Mouse (Mus musculus): ENCODE measurements at regions not wholly inside any gene's neighbourhood (a gene's known extent, or its start where the extent isn't known, plus 50 kb on each side); places are given as distances from the start of the nearest gene placed in this dataset.
A peak's percentile ranks its signal among the peaks of the same experiment; 100 is the strongest.

DNA sequence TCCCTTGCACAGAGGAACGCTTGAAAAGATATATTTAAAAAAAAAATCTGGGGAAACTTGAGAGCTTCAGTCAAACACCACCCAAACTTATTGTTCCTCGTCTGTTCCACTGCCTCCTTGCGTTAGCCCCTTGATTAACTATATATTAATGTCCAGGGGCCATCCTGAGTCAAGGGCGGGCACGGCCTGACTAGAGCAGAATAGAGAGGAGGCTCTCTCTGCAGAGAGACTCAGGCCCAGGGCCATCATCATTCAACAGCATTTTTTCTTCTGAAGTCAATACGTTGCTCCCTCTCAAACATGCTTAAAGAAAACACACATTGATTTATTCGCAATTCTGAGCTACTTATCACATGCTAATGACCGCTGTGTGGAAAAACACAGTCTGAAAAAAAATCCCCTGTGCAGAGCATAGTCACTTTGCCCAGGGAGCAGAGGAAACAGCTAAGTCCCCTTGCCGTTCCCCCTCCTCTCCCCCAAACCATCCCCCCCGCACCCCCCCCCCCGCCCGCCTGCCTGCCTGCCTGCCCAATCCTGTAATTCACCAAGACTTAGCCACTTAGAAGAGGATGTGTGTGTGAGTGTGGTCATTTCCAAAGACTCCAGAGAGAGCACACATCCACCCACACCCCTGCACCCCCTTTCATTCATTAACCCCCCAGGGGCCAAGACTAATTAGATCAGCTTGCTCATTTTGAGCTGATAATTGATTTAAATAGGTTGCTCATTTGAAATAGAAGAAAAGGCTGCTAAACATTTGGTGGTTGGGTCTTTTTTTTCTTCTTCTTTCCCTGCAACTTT is 281.5 kb downstream of the Insig2 start:
- no peak for DNase-seq

GRCm38 (mm10) chr1:121051496-121052119 is 280.8 kb downstream of the Insig2 start:
- DNase-seq = no peak

DNA sequence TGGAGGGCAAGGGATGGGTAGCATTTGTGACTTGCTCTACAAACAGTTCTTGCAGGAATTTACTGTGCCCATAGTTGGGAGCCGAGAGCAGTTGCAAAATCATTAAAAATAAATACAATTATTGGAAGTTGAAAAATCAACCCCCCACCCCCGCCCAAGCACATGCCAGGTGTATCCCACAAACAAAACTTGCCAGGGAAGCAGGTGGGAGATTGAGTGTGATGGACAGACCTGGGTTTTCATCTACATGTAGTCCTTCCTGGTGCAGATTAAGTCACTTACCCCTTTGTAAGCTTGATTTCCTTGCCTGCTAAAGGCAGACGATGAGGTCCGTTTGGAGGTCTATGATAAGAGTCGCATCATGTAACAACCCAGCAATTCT is 280.3 kb downstream of the Insig2 start:
- no peak for DNase-seq

GRCm38 (mm10) chr1:121053692-121054091 is 278.7 kb downstream of the Insig2 start:
- no peak for DNase-seq

DNA sequence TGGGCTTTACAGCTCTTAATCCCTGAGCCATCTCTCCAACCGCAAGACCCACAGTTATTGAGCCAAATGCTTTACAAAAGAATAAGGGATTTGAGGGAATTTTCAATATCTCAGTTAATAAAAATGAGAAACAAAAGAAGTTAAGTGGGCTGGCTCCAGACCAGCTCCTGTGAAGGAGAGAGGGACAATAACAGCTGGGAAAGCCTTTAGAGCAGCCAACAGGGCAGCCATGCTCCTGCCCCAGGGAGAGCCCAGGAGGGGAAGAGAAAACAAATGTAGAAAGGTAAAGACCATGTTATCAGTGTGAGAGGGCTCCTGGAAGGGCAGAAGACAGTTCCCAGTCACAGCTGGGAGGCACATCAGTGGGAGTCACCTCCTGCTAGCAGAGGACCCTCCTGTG is 257.8 kb downstream of the Insig2 start:
- no peak for DNase-seq

DNA sequence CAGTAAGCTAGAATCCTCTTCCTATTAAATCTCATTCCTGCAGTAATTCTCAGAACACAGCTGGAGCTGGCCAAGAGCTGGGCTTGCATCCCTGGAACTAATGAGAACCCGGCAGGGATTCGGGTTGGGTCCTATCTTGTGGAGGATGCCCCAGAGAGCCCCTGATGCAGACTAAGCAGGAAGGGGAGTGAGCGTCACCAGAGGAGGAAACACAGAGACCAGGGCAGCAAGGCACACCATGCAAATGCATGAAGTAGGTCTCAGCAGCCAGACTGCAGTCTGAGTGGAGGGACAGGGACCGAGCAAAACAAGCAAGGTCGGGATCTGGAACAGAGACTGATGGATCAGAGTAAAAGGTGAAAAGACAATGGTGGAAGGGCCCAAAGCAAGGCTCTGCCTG is 249.6 kb downstream of the Insig2 start:
- no peak for DNase-seq

DNA sequence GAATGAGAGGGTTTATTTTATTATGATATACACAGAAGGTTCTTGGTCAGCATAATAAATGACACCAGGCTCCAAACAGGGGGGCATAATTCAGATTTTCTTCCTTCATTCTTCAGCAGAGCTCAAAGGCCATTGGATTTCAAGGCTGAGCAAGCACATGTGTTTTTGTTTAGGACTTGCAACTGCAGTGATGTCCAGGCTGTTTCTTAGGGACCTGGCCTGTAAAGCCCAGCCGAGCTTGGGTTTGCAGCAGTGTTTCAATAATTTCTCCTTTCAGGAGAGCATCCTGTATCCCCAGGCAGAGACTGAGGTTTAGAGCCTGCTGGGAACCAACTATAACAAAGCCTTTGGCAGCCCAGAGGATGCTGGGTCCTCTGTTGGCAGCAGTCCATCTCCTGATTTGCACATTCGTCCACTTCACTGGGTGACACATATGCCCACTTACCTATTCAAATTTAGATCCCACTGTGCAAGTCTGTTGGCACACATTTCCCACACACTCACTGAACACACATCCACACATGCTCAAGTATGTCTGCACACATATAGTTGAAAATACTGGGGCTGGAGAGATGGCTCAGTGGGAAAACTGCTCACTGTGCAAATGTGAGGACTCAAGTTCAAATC is 247.2 kb downstream of the Insig2 start:
- DNase-seq = no peak

GRCm38 (mm10) chr1:121087124-121087887 is 245.1 kb downstream of the Insig2 start:
- DNase-seq = no peak

- no peak for DNase-seq
Measured at GRCm38 (mm10) chr1:121090628-121091027, 241.8 kb downstream of the Insig2 start.

DNA sequence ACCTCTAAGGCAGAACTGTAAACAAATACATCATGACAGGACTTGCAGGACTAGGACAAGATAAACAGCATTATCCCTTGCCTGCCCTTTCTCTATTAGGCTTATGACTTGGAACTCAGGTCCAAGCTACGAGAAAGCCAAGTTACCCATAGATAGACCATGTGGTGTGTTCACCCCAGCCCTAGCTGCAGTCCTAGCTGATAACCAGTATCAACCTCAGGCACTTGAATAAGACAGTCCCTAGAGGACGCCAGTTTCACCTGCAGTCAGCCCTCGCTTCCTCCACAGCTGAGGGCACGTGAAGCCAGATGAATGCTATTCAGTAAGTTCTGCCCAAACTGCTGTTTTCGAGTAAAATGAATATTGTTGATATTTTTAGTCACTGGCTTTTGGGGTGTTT is 239.5 kb downstream of the Insig2 start:
- DNase-seq = no peak

- DNase-seq = peak; percentile 34
Measured at GRCm38 (mm10) chr1:121096551-121097550, 235.5 kb downstream of the Insig2 start.

- peak; percentile 66 for DNase-seq
Measured at GRCm38 (mm10) chr1:121111776-121112344, 220.5 kb downstream of the Insig2 start.

GRCm38 (mm10) chr1:121112464-121112863 is 219.9 kb downstream of the Insig2 start:
- no peak for DNase-seq

GRCm38 (mm10) chr1:121116626-121117025 is 215.8 kb downstream of the Insig2 start:
- no peak for DNase-seq

GRCm38 (mm10) chr1:121123436-121123835 is 209.0 kb downstream of the Insig2 start:
- no peak for DNase-seq

GRCm38 (mm10) chr1:121136284-121136683 is 196.1 kb downstream of the Insig2 start:
- no peak for DNase-seq

DNA sequence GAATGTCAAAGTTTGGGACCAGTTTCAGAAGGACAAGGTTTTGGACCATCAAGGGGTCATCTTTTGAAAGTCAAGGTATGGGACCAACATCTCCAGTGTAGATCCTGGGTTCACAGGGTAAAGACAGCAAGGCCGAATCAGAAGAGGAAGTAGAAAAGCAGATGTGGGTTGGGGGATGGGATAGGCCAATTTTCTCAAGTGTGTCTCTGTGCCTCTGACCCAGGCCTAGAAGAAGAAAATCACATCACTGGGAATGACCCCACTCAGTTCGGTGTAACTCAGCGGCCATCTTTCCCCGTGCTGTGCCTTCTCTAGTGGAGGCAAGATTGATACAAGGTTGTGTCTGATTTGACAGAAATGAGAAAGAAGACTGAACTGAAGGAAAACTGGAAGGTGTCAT is 195.5 kb downstream of the Insig2 start:
- no peak for DNase-seq

GRCm38 (mm10) chr1:121144981-121145380 is 187.4 kb downstream of the Insig2 start:
- no peak for DNase-seq

- peak; percentile 61 for DNase-seq
Measured at GRCm38 (mm10) chr1:121153476-121153875, 178.9 kb downstream of the Insig2 start.

DNA sequence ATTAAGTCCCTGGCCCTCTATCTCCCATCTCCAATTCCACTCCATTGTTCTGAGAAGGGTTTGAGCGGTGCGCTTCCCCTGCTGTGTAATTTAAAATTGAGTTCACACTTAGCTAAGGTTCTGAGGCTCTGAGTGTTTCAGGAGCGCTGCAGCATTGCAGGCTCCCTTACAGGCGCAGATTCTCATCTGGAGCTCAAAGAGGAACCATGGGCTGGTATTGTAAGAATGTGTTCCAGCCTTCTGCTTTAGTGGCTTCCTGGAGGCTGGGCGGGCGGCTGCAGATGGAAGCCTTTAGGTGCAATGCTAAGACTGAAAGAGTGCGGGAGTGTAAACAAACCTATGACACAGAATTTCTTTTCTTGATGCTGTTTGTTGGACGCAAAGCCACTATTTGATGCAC is 177.8 kb downstream of the Insig2 start:
- no peak for DNase-seq

GRCm38 (mm10) chr1:121168651-121169050 is 163.7 kb downstream of the Insig2 start:
- DNase-seq = no peak
